Mouse (Mus musculus) thymus, postnatal 36 days (tissue): ENCODE data around the gene Ddx49.
A peak's percentile ranks its signal among the peaks of the same experiment; 100 is the strongest.

Experiments used
- DNase-seq, 2 experiments: peaks; one replicate each; pipeline ENCODE4 v3.0.0; 2022; ENCODE audit warnings: mixed read lengths in 2 of 2

Ddx49 gene

GRCm38 (mm10) chr8:70302358-70302890 lies at the start of gene Ddx49, which contains the start of gene Cope:
Ddx49 (minus strand) TSS chr8:70302489.
Cope (plus strand) TSS chr8:70302518.
- peak; percentile 90 for DNase-seq

GRCm38 (mm10) chr8:70352000-70352384 lies 49.7 kb upstream of the Ddx49 start:
- DNase-seq, result no peak

GRCm38 (mm10) chr8:70351035-70351999 lies 49.0 kb upstream of the Ddx49 start:
- no peak for DNase-seq

- no peak for DNase-seq
These were observed 45.7 kb upstream of the Ddx49 start for GRCm38 (mm10) chr8:70347860-70348420.

GRCm38 (mm10) chr8:70347443-70347842 lies 45.2 kb upstream of the Ddx49 start:
- DNase-seq, result no peak

- DNase-seq, result no peak
These were observed 42.0 kb upstream of the Ddx49 start for GRCm38 (mm10) chr8:70344279-70344678.

GRCm38 (mm10) chr8:70343696-70344095 lies 41.4 kb upstream of the Ddx49 start:
- peak; percentile 35 for DNase-seq

- no peak for DNase-seq
These were observed 40.8 kb upstream of the Ddx49 start for GRCm38 (mm10) chr8:70343076-70343475.

GRCm38 (mm10) chr8:70342007-70342406 lies 39.7 kb upstream of the Ddx49 start:
- no peak for DNase-seq

- DNase-seq, result no peak
These were observed 38.4 kb upstream of the Ddx49 start for GRCm38 (mm10) chr8:70340659-70341058.

- DNase-seq, result no peak
These were observed 36.6 kb upstream of the Ddx49 start for GRCm38 (mm10) chr8:70338931-70339330.

GRCm38 (mm10) chr8:70332878-70333202 lies 30.6 kb upstream of the Ddx49 start:
- no peak for DNase-seq

GRCm38 (mm10) chr8:70332070-70332877 lies 30.0 kb upstream of the Ddx49 start:
- DNase-seq, result no peak

- DNase-seq, result no peak
These were observed 29.2 kb upstream of the Ddx49 start for GRCm38 (mm10) chr8:70331526-70331925.

- DNase-seq, result peak in 1 of 2 experiments; percentile 33
These were observed 28.6 kb upstream of the Ddx49 start for GRCm38 (mm10) chr8:70330741-70331364.

- DNase-seq, result no peak
These were observed 27.8 kb upstream of the Ddx49 start for GRCm38 (mm10) chr8:70329835-70330740.

- peak in 1 of 2 experiments; percentile 37 for DNase-seq
These were observed 27.0 kb upstream of the Ddx49 start, which contains the start of gene Gdf1 for GRCm38 (mm10) chr8:70329124-70329834. Gdf1 (plus strand) TSS chr8:70329817.

GRCm38 (mm10) chr8:70327512-70327911 lies 25.2 kb upstream of the Ddx49 start:
- no peak for DNase-seq

GRCm38 (mm10) chr8:70323716-70324115 lies 21.4 kb upstream of the Ddx49 start:
- no peak for DNase-seq

- DNase-seq, result no peak
These were observed 15.6 kb upstream of the Ddx49 start for GRCm38 (mm10) chr8:70317872-70318271.
